9 mouse cellular contexts compared by ENCODE assay signal in genomic region chr19:30030636-30031467, GRCm38 (mm10). TPM values are rescaled to one million over a fixed set of nuclear protein-coding genes. Genes with fewer than 3 reads are reported as not detected.
DNase-seq lines count a peak whose midpoint lies in the region; ATAC-seq and TF ChIP-seq lines count a peak whose summit lies in the region.
"Had no signal": no experiment of that assay in that cellular context is flagged by ENCODE, and none has a peak within 500 bp of the region (broad histone marks: within the 10 kb centered on the region; RNA-seq: fewer than 3 reads in every experiment).

No protein-coding gene starts in this region.

- H3K27me3 ChIP-seq in forebrain, embryonic 14.5 days (replicated peaks; ENCODE audit: control insufficient read depth, insufficient read depth, low read length): no peaks in the 10 kb centered on the region
- no peaks in the 10 kb centered on the region for H3K27me3 ChIP-seq in stomach, postnatal 0 days (ENCODE audit: control insufficient read depth, insufficient read depth, low read length)

- TF ChIP-seq EP300 in stomach, postnatal 0 days (optimal IDR thresholded peaks at IDR 0.05): no peak

- DNase-seq in frontal cortex, postnatal 10 days (ENCODE audit: low spot score in 2 of 2): peak; percentile 10 to 18
- no peak for DNase-seq in frontal cortex, postnatal 36 days (ENCODE audit: low spot score in 2 of 2)
- peak; percentile 21 to 26 for DNase-seq in B cell, adult 2 months
- DNase-seq in c-Kit-negative CD71-positive TER-119-positive erythroid progenitor cells, embryonic 14.5 days (ENCODE audit: low read depth, low spot score): peak; percentile 28
- peak; percentile 48 for DNase-seq in forebrain, embryonic 14.5 days (ENCODE audit: low spot score)
- peak; percentile 56 for DNase-seq in kidney, postnatal 10 days
- peak; percentile 30 for DNase-seq in mesoderm, embryonic 11.5 days (ENCODE audit: low read depth, low spot score)
- no peak for DNase-seq in stomach, postnatal 0 days (ENCODE audit: low spot score)

- H3K4me2 ChIP-seq in forebrain, embryonic 14.5 days (ENCODE audit: low read length): peak overlapping the region; percentile 87
- H3K4me2 ChIP-seq in stomach, postnatal 0 days (replicated peaks; ENCODE audit: low read depth): peak overlapping the region; percentile 68

- TF ChIP-seq CTCF in stomach, postnatal 0 days (IDR thresholded peaks at IDR 0.05; ENCODE audit: low read depth): no peak

- H3K36me3 ChIP-seq in forebrain, embryonic 14.5 days (ENCODE audit: control insufficient read depth, insufficient read depth, low read length): no peaks in the 10 kb centered on the region
- no peaks in the 10 kb centered on the region for H3K36me3 ChIP-seq in stomach, postnatal 0 days (ENCODE audit: control insufficient read depth, insufficient read depth, low read length)

- ATAC-seq in forebrain, embryonic 14.5 days: no peak; the same call in none of the 2 replicates
- peak; percentile 50 for ATAC-seq in stomach, postnatal 0 days (ENCODE audit: low FRiP score, low TSS enrichment)

- peak overlapping the region; percentile 99 for H3K4me3 ChIP-seq in forebrain, embryonic 14.5 days (ENCODE audit: low read depth, low read length)
- peak overlapping the region; percentile 98 for H3K4me3 ChIP-seq in stomach, postnatal 0 days (ENCODE audit: low read depth, low read length)

- H3K27ac ChIP-seq in forebrain, embryonic 14.5 days (ENCODE audit: low read depth, low read length): peak overlapping the region; percentile 93
- peak overlapping the region; percentile 97 for H3K27ac ChIP-seq in stomach, postnatal 0 days (replicated peaks)

- H3K9me3 ChIP-seq in forebrain, embryonic 14.5 days (replicated peaks; ENCODE audit: control insufficient read depth, low read length): no peaks in the 10 kb centered on the region
- no peaks in the 10 kb centered on the region for H3K9me3 ChIP-seq in stomach, postnatal 0 days (ENCODE audit: control insufficient read depth, low read length)

- under 1% methylated on average over 57 of the region's 92 CpGs for WGBS in forebrain, embryonic 14.5 days
- WGBS in stomach, postnatal 0 days: under 1% methylated on average over 69 of the region's 92 CpGs

- peaks cover 41% of the 10 kb centered on the region for H3K4me1 ChIP-seq in forebrain, embryonic 14.5 days (ENCODE audit: control insufficient read depth, insufficient read depth, low read length)
- H3K4me1 ChIP-seq in stomach, postnatal 0 days (replicated peaks; ENCODE audit: control insufficient read depth, insufficient read depth): peaks cover 6% of the 10 kb centered on the region; the same call in 1 of the 2 replicates

- peak overlapping the region; percentile 99 for H3K9ac ChIP-seq in forebrain, embryonic 14.5 days (ENCODE audit: low read length)
- H3K9ac ChIP-seq in stomach, postnatal 0 days (ENCODE audit: low read length): peak overlapping the region; percentile 100

RNA-seq across cellular contexts. Expression of gene Uhrf2, which starts 0.5 kb away (rescaled TPM):
- 54.6 and 56.6 TPM in 2 replicates for polyA plus RNA-seq in forebrain, embryonic 14.5 days (2014; fragmentation: Nextera tagmentation; extraction: Ambion mirVana)
- polyA plus RNA-seq in stomach, postnatal 0 days (2015; fragmentation: Nextera tagmentation; extraction: Ambion mirVana): 23.4 and 26.5 TPM in 2 replicates

RNA-seq across cellular contexts. Expression of gene Trpd52l3, which starts 27.3 kb away (rescaled TPM):
- not detected in 2 replicates for polyA plus RNA-seq in forebrain, embryonic 14.5 days (2014; fragmentation: Nextera tagmentation; extraction: Ambion mirVana)
- polyA plus RNA-seq in stomach, postnatal 0 days (2015; fragmentation: Nextera tagmentation; extraction: Ambion mirVana): not detected in 2 replicates
- polyA plus RNA-seq: large intestine, adult 2 months had no signal

Comparison
In these comparisons a context has a peak if more than half of its experiments do, and no peak if none do; other contexts are left out.
1. DNase-seq: peak in frontal cortex, postnatal 10 days (2 of 2), B cell, adult 2 months (2 of 2), c-Kit-negative CD71-positive TER-119-positive erythroid progenitor cells, embryonic 14.5 days (single experiment), forebrain, embryonic 14.5 days (single experiment), kidney, postnatal 10 days (single experiment) and mesoderm, embryonic 11.5 days (single experiment); none in frontal cortex, postnatal 36 days (0 of 2) and stomach, postnatal 0 days (single experiment).